Mouse (Mus musculus) ES-E14 (cell line): ENCODE data around the gene Map2k6. TPM values are rescaled to one million over a fixed set of nuclear protein-coding genes. Genes with fewer than 3 reads are reported as not detected.

Source experiments
- DNase-seq: peaks from one replicate; pipeline ENCODE4 v3.0.0-alpha.2; 2013; ENCODE audit warnings: low read depth, low spot score
- H3K27ac ChIP-seq: 2 replicates; pipeline ENCODE4 v1.5.1; 2012; ENCODE audit warnings: low read depth, mild to moderate bottlenecking, low read length, moderate library complexity, mixed read lengths; ENCODE audit not compliant: poor library complexity, insufficient read depth, severe bottlenecking
- H3K36me3 ChIP-seq: 2 replicates; pipeline ENCODE4 v1.6.1; 2012; ENCODE audit warnings: mild to moderate bottlenecking, low read length, moderate library complexity, mixed read lengths; ENCODE audit not compliant: control insufficient read depth, poor library complexity, insufficient read depth, severe bottlenecking
- H3K4me1 ChIP-seq, 2 experiments: fragments of 150-350 bp in 1 of 2; sonication (generic) in 1 of 2; 2 replicates each; pipeline ENCODE4 v1.6.1; 2012; ENCODE audit warnings: low read length in 2 of 2, mild to moderate bottlenecking in 1 of 2, mixed read lengths in 1 of 2; ENCODE audit not compliant: control insufficient read depth in 2 of 2, insufficient read depth in 2 of 2, poor library complexity in 1 of 2
- H3K4me3 ChIP-seq, 2 experiments: fragments of 150-350 bp in 1 of 2; sonication (generic) in 1 of 2; 2 replicates each; pipeline ENCODE4 v1.5.1; 2012; ENCODE audit warnings: low read length in 2 of 2, low read depth in 1 of 2, mild to moderate bottlenecking in 1 of 2, mixed read lengths in 1 of 2; ENCODE audit not compliant: insufficient read depth in 1 of 2, poor library complexity in 1 of 2, severe bottlenecking in 1 of 2
- H3K9ac ChIP-seq: 2 replicates; pipeline ENCODE4 v1.6.1; 2012; ENCODE audit warnings: low read depth, mild to moderate bottlenecking, low read length, mixed read lengths; ENCODE audit not compliant: poor library complexity, insufficient read depth, severe bottlenecking
- H3K9me3 ChIP-seq: fragments of 150-350 bp; sonication (generic); 2 replicates; pipeline ENCODE4 v1.6.1; 2012; ENCODE audit warnings: low read depth, mild to moderate bottlenecking, low read length; ENCODE audit not compliant: control insufficient read depth, insufficient read depth
- CHD2 ChIP-seq: IDR thresholded peaks from 2 replicates; pipeline ENCODE4 v1.6.1; 2014; ENCODE audit warnings: mild to moderate bottlenecking, low read depth, low read length, inconsistent platforms
- HCFC1 ChIP-seq: IDR thresholded peaks from 2 replicates; pipeline ENCODE4 v1.6.1; 2012; ENCODE audit warnings: low read length, inconsistent platforms, borderline replicate concordance; ENCODE audit not compliant: insufficient read depth
- MAFK ChIP-seq: IDR thresholded peaks from 2 replicates; pipeline ENCODE4 v1.6.1; 2014; ENCODE audit warnings: mild to moderate bottlenecking, low read depth, low read length, inconsistent platforms; ENCODE audit not compliant: insufficient read depth
- ZC3H11A ChIP-seq: IDR thresholded peaks from 2 replicates; pipeline ENCODE4 v1.6.1; 2012; ENCODE audit warnings: low read depth, mild to moderate bottlenecking, inconsistent platforms, low read length, borderline replicate concordance
- ZNF384 ChIP-seq: IDR thresholded peaks from 2 replicates; pipeline ENCODE4 v1.6.1; 2012; ENCODE audit warnings: low read depth, low read length, inconsistent platforms
- in situ Hi-C, 2 experiments: fragments of 600-800 bp; cut with MboI; formaldehyde crosslinking; loops; one replicate each; pipeline ENCODE4 v1.15.1; 2025; ENCODE audit warnings: low sequenced_read_pairs in 2 of 2, inconsistent platforms in 1 of 2; ENCODE audit not compliant: unreplicated experiment in 2 of 2
- total RNA-seq: library from RNA; depleted of rRNA; stranded (reverse); fragments of 300-350 nt; gene quantifications from 2 replicates; pipeline ENCODE4 v1.2.3, GENCODE M21; 2012

The Map2k6 gene
- total RNA-seq, 1 experiment, result 9.8 TPM

DNA sequence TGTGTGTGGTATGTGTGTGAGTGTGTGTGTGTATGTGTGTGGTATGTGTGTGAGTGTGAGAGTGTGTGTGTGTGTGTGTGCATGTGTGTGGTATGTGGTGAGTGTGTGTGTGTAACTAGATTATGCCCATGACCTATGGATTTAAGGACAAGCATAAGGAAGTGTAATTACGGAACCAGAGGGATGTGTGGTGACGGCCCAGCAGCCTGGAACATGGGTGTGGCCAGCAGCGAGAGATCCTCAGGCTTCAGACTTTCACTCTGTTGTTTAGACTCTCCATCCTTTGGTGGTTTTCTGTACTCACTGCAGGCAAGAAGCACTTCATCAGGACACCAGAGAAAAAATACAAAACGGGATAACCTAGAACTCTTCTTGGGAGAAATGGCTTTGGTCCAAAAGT is 143.0 kb downstream of the Map2k6 start:
- in situ Hi-C loops, result loop anchor here (10.0 to 25.0 kb wide), 2 partner anchors 895 to 983 kb away; no protein-coding TSS in a partner anchor
- no peak for TF ChIP-seq CHD2
- TF ChIP-seq ZC3H11A, result no peak
- no peak for TF ChIP-seq HCFC1
- TF ChIP-seq ZNF384, result no peak
- no peak for TF ChIP-seq MAFK
- no peak overlapping the region for H3K27ac ChIP-seq
- DNase-seq, result no peak
- H3K9ac ChIP-seq, result no peak overlapping the region
- no peak overlapping the region for H3K4me3 ChIP-seq
- no peaks in the 10 kb centered on the region for H3K4me1 ChIP-seq
- H3K9me3 ChIP-seq, result no peaks in the 10 kb centered on the region
- H3K36me3 ChIP-seq, result no peaks in the 10 kb centered on the region

DNA sequence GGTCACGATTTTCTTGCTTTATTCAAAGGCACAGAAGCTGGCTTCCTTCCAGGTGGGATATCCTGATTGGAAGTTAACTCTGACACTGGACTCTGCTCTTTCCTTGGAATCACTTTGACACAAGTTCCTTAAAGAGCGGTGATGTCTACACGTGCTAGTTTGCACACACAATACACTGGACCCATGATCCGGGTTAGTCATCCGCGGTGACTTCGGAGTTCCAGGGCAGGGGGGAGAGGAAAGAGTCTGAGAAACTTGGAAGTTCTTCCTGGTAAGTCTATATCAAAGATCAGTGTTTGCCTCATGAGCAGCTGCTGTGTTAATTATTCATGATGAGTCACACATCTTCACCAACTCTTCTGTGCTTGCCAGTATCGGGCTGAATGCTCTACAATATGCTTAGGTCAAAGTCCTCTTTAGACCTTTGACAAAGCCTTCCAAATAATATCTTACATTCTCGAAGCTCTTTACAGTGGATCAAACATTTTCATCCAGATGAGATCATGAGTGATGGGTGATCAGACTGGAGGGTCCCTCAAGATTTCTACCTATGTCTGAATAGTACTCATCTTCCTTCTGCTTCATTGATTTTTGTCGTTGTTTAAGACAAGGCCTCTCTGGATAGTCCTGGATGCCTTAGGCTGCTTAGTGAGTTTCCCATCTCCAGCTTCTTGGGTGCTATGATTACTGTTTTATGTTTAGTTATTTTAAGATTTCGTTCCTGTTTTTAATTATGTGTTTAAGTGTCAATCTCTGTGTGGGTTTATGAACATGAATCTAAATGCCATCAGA is 145.7 kb downstream of the Map2k6 start:
- TF ChIP-seq ZC3H11A (no peak), HCFC1 (no peak), MAFK (no peak)
- H3K9me3 ChIP-seq, result no peaks in the 10 kb centered on the region
- in situ Hi-C loops, result loop anchor here (10.0 to 25.0 kb wide), 2 partner anchors 893 to 980 kb away; no protein-coding TSS in a partner anchor
- no peak overlapping the region for H3K27ac ChIP-seq
- no peaks in the 10 kb centered on the region for H3K4me1 ChIP-seq
- no peak overlapping the region for H3K4me3 ChIP-seq
- DNase-seq, result no peak
- H3K9ac ChIP-seq, result no peak overlapping the region
- no peaks in the 10 kb centered on the region for H3K36me3 ChIP-seq

DNA sequence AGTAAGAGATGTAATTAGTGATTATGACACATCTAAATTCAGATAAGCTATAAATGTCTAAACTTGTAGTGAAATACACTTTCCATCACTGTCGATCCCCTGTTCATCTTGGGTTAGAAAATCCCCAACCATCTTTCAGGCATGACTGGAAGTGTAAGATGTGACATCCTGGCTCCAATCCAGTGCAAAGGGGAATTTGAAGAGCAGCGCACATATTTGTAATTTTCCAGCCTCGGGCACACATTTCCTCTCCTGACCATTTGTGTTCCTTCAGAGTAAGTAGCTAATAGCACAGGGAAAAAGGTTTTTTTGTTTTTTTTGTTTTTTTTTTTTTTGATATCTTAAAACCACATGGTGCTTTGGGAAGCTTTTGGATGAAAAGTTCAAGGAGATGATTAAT is 146.5 kb downstream of the Map2k6 start:
- no peak overlapping the region for H3K27ac ChIP-seq
- no peak overlapping the region for H3K4me3 ChIP-seq
- no peak for TF ChIP-seq ZNF384
- H3K36me3 ChIP-seq, result no peaks in the 10 kb centered on the region
- in situ Hi-C loops, result loop anchor here (10.0 to 25.0 kb wide), 2 partner anchors 892 to 979 kb away; no protein-coding TSS in a partner anchor
- no peaks in the 10 kb centered on the region for H3K9me3 ChIP-seq
- DNase-seq, result no peak
- no peak overlapping the region for H3K9ac ChIP-seq
- H3K4me1 ChIP-seq, result no peaks in the 10 kb centered on the region

GRCm38 (mm10) chr11:110551471-110551967 is 152.6 kb downstream of the Map2k6 start:
- H3K4me3 ChIP-seq, result no peak overlapping the region
- no peak overlapping the region for H3K27ac ChIP-seq
- no peaks in the 10 kb centered on the region for H3K4me1 ChIP-seq
- no peak for TF ChIP-seq MAFK
- TF ChIP-seq CHD2, result no peak
- TF ChIP-seq ZC3H11A, result no peak
- no peak for TF ChIP-seq HCFC1
- TF ChIP-seq ZNF384, result no peak
- DNase-seq, result no peak
- no peak overlapping the region for H3K9ac ChIP-seq
- H3K9me3 ChIP-seq, result no peaks in the 10 kb centered on the region
- in situ Hi-C loops, result no loop called here
- H3K36me3 ChIP-seq, result no peaks in the 10 kb centered on the region
